Mouse (Mus musculus) heart, embryonic 12.5 days (tissue): ENCODE results near the gene Angptl7. TPM values are rescaled to one million over a fixed set of nuclear protein-coding genes. Genes with fewer than 3 reads are reported as not detected.

Experiments
- polyA plus RNA-seq: library from polyadenylated mRNA; unstranded; fragments of >200 nt; fragmentation: Nextera tagmentation; extraction: Ambion mirVana; gene quantifications from 2 replicates; pipeline ENCODE4 v1.2.1, GENCODE M21; 2016

Angptl7 gene
- polyA plus RNA-seq, 1 experiment from 2014 or later, result 5.0 TPM

Other genes starting within 250 kb of the Angptl7 start
- gene Disp3, start 212.5 kb downstream of the Angptl7 start, polyA plus RNA-seq, result 0.10 TPM in 1 of 2 replicates, not detected in the other
- 21.6 and 22.3 TPM in 2 replicates for gene Ubiad1, start 55.7 kb downstream of the Angptl7 start, polyA plus RNA-seq
- gene Mtor, start 51.8 kb downstream of the Angptl7 start, polyA plus RNA-seq, result 21.8 and 23.1 TPM in 2 replicates
- 71.3 TPM in 2 replicates for gene Exosc10, start 58.0 kb upstream of the Angptl7 start, polyA plus RNA-seq
- 129 and 135 TPM in 2 replicates for gene Srm, start 91.0 kb upstream of the Angptl7 start, polyA plus RNA-seq
- 0.14 and 0.36 TPM in 2 replicates for gene Masp2, start 102.1 kb upstream of the Angptl7 start, polyA plus RNA-seq
- gene Tardbp, start 126.6 kb upstream of the Angptl7 start, polyA plus RNA-seq, result 200 and 211 TPM in 2 replicates
- gene Gm572, start 142.9 kb upstream of the Angptl7 start, polyA plus RNA-seq, result 0.11 and 0.18 TPM in 2 replicates